Mouse (Mus musculus): ENCODE measurements around the gene Ttc26.
"Not testable (repeated sequence)": the region's sequence is repeated elsewhere in the genome, so short reads cannot be mapped to it uniquely, and the experiment has no call there.

The Ttc26 gene

GRCm38 (mm10) chr6:38456425-38456824 lies 75.2 kb downstream of the Ttc26 start:
- not testable (repeated sequence) for DNase-seq (ENCODE audit: low spot score in 2 of 2)

- DNase-seq (ENCODE audit: low spot score in 2 of 2) = no peak
Measured at GRCm38 (mm10) chr6:38458075-38458474, 76.8 kb downstream of the Ttc26 start.

- DNase-seq (ENCODE audit: low spot score in 2 of 2) = no peak
Measured at GRCm38 (mm10) chr6:38469591-38469990, 88.3 kb downstream of the Ttc26 start.
